Mouse (Mus musculus): ENCODE results near the gene Dctn3.

DNA sequence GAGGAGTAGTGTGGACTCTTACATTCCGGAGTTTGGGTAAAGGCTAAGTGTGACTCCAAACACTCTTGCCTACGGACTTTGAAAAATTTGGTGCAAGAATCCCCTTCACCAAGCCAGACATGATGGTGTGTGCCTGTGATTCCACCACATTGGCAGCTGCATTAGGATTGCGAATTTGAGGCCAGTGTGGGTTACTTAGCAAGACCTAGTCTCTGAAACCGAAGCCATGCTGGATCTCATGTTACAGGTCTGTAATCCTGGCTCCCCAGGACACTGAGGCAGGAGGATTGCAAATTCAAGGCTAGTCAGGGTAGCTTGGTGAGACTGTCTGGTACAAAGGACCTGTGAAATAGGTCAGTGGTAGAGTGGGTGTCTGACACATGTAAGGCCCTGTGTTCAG is 35.7 kb upstream of the Dctn3 start:
- TF ChIP-seq CTCF (IDR thresholded peaks at IDR 0.05; ENCODE audit: low read depth, low read length) = no peak
- TF ChIP-seq POLR2A (IDR thresholded peaks at IDR 0.05; ENCODE audit: extremely low read depth, insufficient read depth, low read length) = no peak
